Mouse (Mus musculus): ENCODE data around the gene Lrrc42. TPM values are rescaled to one million over a fixed set of nuclear protein-coding genes. Genes with fewer than 3 reads are reported as not detected.

The Lrrc42 gene
- polyA plus RNA-seq, 1 experiment, result 28.6 TPM

GRCm38 (mm10) chr4:107211465-107211864 lies 41.9 kb downstream of the Lrrc42 start:
- Histone ChIP-seq H3K27ac (ENCODE audit: control insufficient read depth, insufficient read depth, low read depth, low read length) (no peak overlapping the region), H3K4me3 (ENCODE audit: control insufficient read depth, low read depth, low read length) (no peak overlapping the region), H3K27me3 (ENCODE audit: control insufficient read depth, insufficient read depth, low read length) (no peaks in the 10 kb centered on the region), H3K36me3 (ENCODE audit: control insufficient read depth, insufficient read depth, low read length) (no peaks in the 10 kb centered on the region), H3K4me1 (ENCODE audit: control insufficient read depth, insufficient read depth, low read length) (no peaks in the 10 kb centered on the region)
- TF ChIP-seq CTCF (IDR thresholded peaks at IDR 0.05; ENCODE audit: control insufficient read depth, insufficient read depth, insufficient replicate concordance, low read depth, low read length), result no peak
- TF ChIP-seq POLR2A (IDR thresholded peaks at IDR 0.05; ENCODE audit: control insufficient read depth, low read depth, low read length), result no peak

GRCm38 (mm10) chr4:107210483-107211097 lies 42.7 kb downstream of the Lrrc42 start:
- Histone ChIP-seq H3K27ac (ENCODE audit: control insufficient read depth, insufficient read depth, low read depth, low read length) (no peak overlapping the region), H3K4me1 (ENCODE audit: control insufficient read depth, insufficient read depth, low read length) (no peaks in the 10 kb centered on the region), H3K36me3 (ENCODE audit: control insufficient read depth, insufficient read depth, low read length) (no peaks in the 10 kb centered on the region), H3K27me3 (ENCODE audit: control insufficient read depth, insufficient read depth, low read length) (no peaks in the 10 kb centered on the region), H3K4me3 (ENCODE audit: control insufficient read depth, low read depth, low read length) (no peak overlapping the region)
- TF ChIP-seq CTCF (IDR thresholded peaks at IDR 0.05; ENCODE audit: control insufficient read depth, insufficient read depth, insufficient replicate concordance, low read depth, low read length), result no peak
- no peak for TF ChIP-seq POLR2A (IDR thresholded peaks at IDR 0.05; ENCODE audit: control insufficient read depth, low read depth, low read length)

GRCm38 (mm10) chr4:107208880-107209279 lies 44.5 kb downstream of the Lrrc42 start, which contains the start of gene Ldlrad1:
Gene Ldlrad1, plus strand, starts transcription at chr4:107209180.
- TF ChIP-seq CTCF (IDR thresholded peaks at IDR 0.05; ENCODE audit: control insufficient read depth, insufficient read depth, insufficient replicate concordance, low read depth, low read length) (no peak), POLR2A (IDR thresholded peaks at IDR 0.05; ENCODE audit: control insufficient read depth, low read depth, low read length) (no peak)
- H3K27me3 ChIP-seq (ENCODE audit: control insufficient read depth, insufficient read depth, low read length), result no peaks in the 10 kb centered on the region
- no peak within 1 kb of the TSS for H3K4me3 ChIP-seq (ENCODE audit: control insufficient read depth, low read depth, low read length)
- H3K27ac ChIP-seq (ENCODE audit: control insufficient read depth, insufficient read depth, low read depth, low read length), result no peak within 1 kb of the TSS
- no peaks in the 10 kb centered on the region for H3K36me3 ChIP-seq (ENCODE audit: control insufficient read depth, insufficient read depth, low read length)
- no peaks in the 10 kb centered on the region for H3K4me1 ChIP-seq (ENCODE audit: control insufficient read depth, insufficient read depth, low read length)

GRCm38 (mm10) chr4:107207016-107207415 lies 46.3 kb downstream of the Lrrc42 start:
- H3K27ac ChIP-seq (ENCODE audit: control insufficient read depth, insufficient read depth, low read depth, low read length), result no peak overlapping the region
- TF ChIP-seq POLR2A (IDR thresholded peaks at IDR 0.05; ENCODE audit: control insufficient read depth, low read depth, low read length) (no peak), CTCF (IDR thresholded peaks at IDR 0.05; ENCODE audit: control insufficient read depth, insufficient read depth, insufficient replicate concordance, low read depth, low read length) (no peak)
- 0 out of 2 replicates have a peak, but pooled peaks cover 1% of the 10 kb centered on the region for H3K36me3 ChIP-seq (ENCODE audit: control insufficient read depth, insufficient read depth, low read length)
- no peak overlapping the region for H3K4me3 ChIP-seq (ENCODE audit: control insufficient read depth, low read depth, low read length)
- no peaks in the 10 kb centered on the region for H3K27me3 ChIP-seq (ENCODE audit: control insufficient read depth, insufficient read depth, low read length)
- no peaks in the 10 kb centered on the region for H3K4me1 ChIP-seq (ENCODE audit: control insufficient read depth, insufficient read depth, low read length)

GRCm38 (mm10) chr4:107203001-107203400 lies 50.3 kb downstream of the Lrrc42 start:
- Histone ChIP-seq H3K27ac (ENCODE audit: control insufficient read depth, insufficient read depth, low read depth, low read length) (no peak overlapping the region), H3K27me3 (ENCODE audit: control insufficient read depth, insufficient read depth, low read length) (no peaks in the 10 kb centered on the region), H3K36me3 (ENCODE audit: control insufficient read depth, insufficient read depth, low read length) (peaks cover 1% of the 10 kb centered on the region; the same call in 1 of the 2 replicates), H3K4me1 (ENCODE audit: control insufficient read depth, insufficient read depth, low read length) (no peaks in the 10 kb centered on the region), H3K4me3 (ENCODE audit: control insufficient read depth, low read depth, low read length) (no peak overlapping the region)
- TF ChIP-seq POLR2A (IDR thresholded peaks at IDR 0.05; ENCODE audit: control insufficient read depth, low read depth, low read length) (no peak), CTCF (IDR thresholded peaks at IDR 0.05; ENCODE audit: control insufficient read depth, insufficient read depth, insufficient replicate concordance, low read depth, low read length) (no peak)

GRCm38 (mm10) chr4:107201779-107202178 lies 51.6 kb downstream of the Lrrc42 start:
- Histone ChIP-seq H3K4me3 (ENCODE audit: control insufficient read depth, low read depth, low read length) (no peak overlapping the region), H3K4me1 (ENCODE audit: control insufficient read depth, insufficient read depth, low read length) (no peaks in the 10 kb centered on the region), H3K27ac (ENCODE audit: control insufficient read depth, insufficient read depth, low read depth, low read length) (no peak overlapping the region), H3K36me3 (ENCODE audit: control insufficient read depth, insufficient read depth, low read length) (peaks cover 2% of the 10 kb centered on the region; the same call in 1 of the 2 replicates), H3K27me3 (ENCODE audit: control insufficient read depth, insufficient read depth, low read length) (no peaks in the 10 kb centered on the region)
- TF ChIP-seq CTCF (IDR thresholded peaks at IDR 0.05; ENCODE audit: control insufficient read depth, insufficient read depth, insufficient replicate concordance, low read depth, low read length) (no peak), POLR2A (IDR thresholded peaks at IDR 0.05; ENCODE audit: control insufficient read depth, low read depth, low read length) (no peak)

GRCm38 (mm10) chr4:107198072-107198471 lies 55.3 kb downstream of the Lrrc42 start:
- H3K36me3 ChIP-seq (ENCODE audit: control insufficient read depth, insufficient read depth, low read length), result peaks cover 2% of the 10 kb centered on the region; the same call in 1 of the 2 replicates
- no peak overlapping the region for H3K27ac ChIP-seq (ENCODE audit: control insufficient read depth, insufficient read depth, low read depth, low read length)

More at GRCm38 (mm10) chr4:107198072-107198471, 55.3 kb downstream of the Lrrc42 start:
- Histone ChIP-seq H3K27me3 (ENCODE audit: control insufficient read depth, insufficient read depth, low read length) (no peaks in the 10 kb centered on the region), H3K4me1 (ENCODE audit: control insufficient read depth, insufficient read depth, low read length) (no peaks in the 10 kb centered on the region), H3K4me3 (ENCODE audit: control insufficient read depth, low read depth, low read length) (no peak overlapping the region)
- TF ChIP-seq CTCF (IDR thresholded peaks at IDR 0.05; ENCODE audit: control insufficient read depth, insufficient read depth, insufficient replicate concordance, low read depth, low read length), result no peak
- TF ChIP-seq POLR2A (IDR thresholded peaks at IDR 0.05; ENCODE audit: control insufficient read depth, low read depth, low read length), result no peak
